Mouse (Mus musculus): ENCODE measurements at regions not wholly inside any gene's neighbourhood (a gene's known extent, or its start where the extent isn't known, plus 50 kb on each side); places are given as distances from the start of the nearest gene placed in this dataset.

GRCm38 (mm10) chr5:83695383-83695782 is 340.4 kb upstream of the Tecrl start:
- Histone ChIP-seq H3K36me3 (no peaks in the 10 kb centered on the region), H3K9ac (replicated peaks) (no peak overlapping the region), H3K9me3 (replicated peaks) (no peaks in the 10 kb centered on the region), H3K4me1 (no peaks in the 10 kb centered on the region), H3K4me3 (replicated peaks) (no peak overlapping the region), H3K4me2 (no peak overlapping the region), H3K27me3 (replicated peaks) (no peaks in the 10 kb centered on the region), H3K27ac (replicated peaks) (no peak overlapping the region)
- WGBS: 63% methylated on average over 1 of the region's 1 CpGs
- no peak for ATAC-seq (ENCODE audit: low FRiP score)

DNA sequence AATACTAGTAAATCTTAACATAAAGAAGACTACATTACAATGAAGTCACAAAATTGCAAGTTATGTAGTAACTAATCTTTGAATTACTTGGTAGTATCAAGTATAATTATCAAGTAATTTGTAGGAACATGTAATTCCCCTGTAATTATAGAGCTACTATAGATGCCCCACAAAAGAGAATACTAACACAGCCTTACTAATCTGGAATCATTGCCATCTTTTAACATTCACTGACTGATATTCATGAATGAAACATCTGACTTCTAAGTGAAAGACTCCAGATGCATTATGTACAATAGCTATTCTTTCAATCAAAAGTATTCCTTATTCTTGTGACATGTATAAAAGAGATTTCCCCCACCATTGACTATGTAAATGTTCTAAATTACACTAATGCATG is 337.3 kb upstream of the Tecrl start:
- no peak for ATAC-seq (ENCODE audit: low FRiP score)
- Histone ChIP-seq H3K9me3 (replicated peaks) (no peaks in the 10 kb centered on the region), H3K27me3 (replicated peaks) (no peaks in the 10 kb centered on the region), H3K27ac (replicated peaks) (no peak overlapping the region), H3K4me1 (no peaks in the 10 kb centered on the region), H3K4me2 (no peak overlapping the region), H3K4me3 (replicated peaks) (no peak overlapping the region), H3K36me3 (no peaks in the 10 kb centered on the region), H3K9ac (replicated peaks) (no peak overlapping the region)

GRCm38 (mm10) chr5:83678373-83678772 is 323.4 kb upstream of the Tecrl start:
- Histone ChIP-seq H3K4me1 (peaks cover 6% of the 10 kb centered on the region), H3K9ac (replicated peaks) (no peak overlapping the region), H3K9me3 (replicated peaks) (no peaks in the 10 kb centered on the region), H3K27me3 (replicated peaks) (no peaks in the 10 kb centered on the region), H3K4me3 (replicated peaks) (no peak overlapping the region), H3K36me3 (no peaks in the 10 kb centered on the region), H3K27ac (replicated peaks) (no peak overlapping the region), H3K4me2 (peak overlapping the region; percentile 7; the same call in 1 of the 2 replicates)
- no peak for ATAC-seq (ENCODE audit: low FRiP score)
- 31% methylated on average over 6 of the region's 6 CpGs for WGBS

- no peak overlapping the region for H3K9ac ChIP-seq (replicated peaks)
- WGBS: 85% methylated on average over 2 of the region's 2 CpGs
- ATAC-seq (ENCODE audit: low FRiP score): no peak
These were observed 304.1 kb upstream of the Tecrl start for GRCm38 (mm10) chr5:83659091-83659490.

GRCm38 (mm10) chr5:83651329-83651728 is 296.3 kb upstream of the Tecrl start:
- Histone ChIP-seq H3K4me3 (replicated peaks) (no peak overlapping the region), H3K4me2 (no peak overlapping the region), H3K9ac (replicated peaks) (no peak overlapping the region), H3K4me1 (no peaks in the 10 kb centered on the region), H3K36me3 (no peaks in the 10 kb centered on the region), H3K27me3 (replicated peaks) (no peaks in the 10 kb centered on the region), H3K27ac (replicated peaks) (no peak overlapping the region), H3K9me3 (replicated peaks) (no peaks in the 10 kb centered on the region)
- ATAC-seq (ENCODE audit: low FRiP score): no peak
- 32% methylated on average over 2 of the region's 2 CpGs for WGBS

More at GRCm38 (mm10) chr5:83659091-83659490, 304.1 kb upstream of the Tecrl start:
- Histone ChIP-seq H3K9me3 (replicated peaks) (no peaks in the 10 kb centered on the region), H3K27ac (replicated peaks) (no peak overlapping the region), H3K4me3 (replicated peaks) (no peak overlapping the region), H3K36me3 (no peaks in the 10 kb centered on the region), H3K4me1 (no peaks in the 10 kb centered on the region), H3K4me2 (no peak overlapping the region), H3K27me3 (replicated peaks) (no peaks in the 10 kb centered on the region)

DNA sequence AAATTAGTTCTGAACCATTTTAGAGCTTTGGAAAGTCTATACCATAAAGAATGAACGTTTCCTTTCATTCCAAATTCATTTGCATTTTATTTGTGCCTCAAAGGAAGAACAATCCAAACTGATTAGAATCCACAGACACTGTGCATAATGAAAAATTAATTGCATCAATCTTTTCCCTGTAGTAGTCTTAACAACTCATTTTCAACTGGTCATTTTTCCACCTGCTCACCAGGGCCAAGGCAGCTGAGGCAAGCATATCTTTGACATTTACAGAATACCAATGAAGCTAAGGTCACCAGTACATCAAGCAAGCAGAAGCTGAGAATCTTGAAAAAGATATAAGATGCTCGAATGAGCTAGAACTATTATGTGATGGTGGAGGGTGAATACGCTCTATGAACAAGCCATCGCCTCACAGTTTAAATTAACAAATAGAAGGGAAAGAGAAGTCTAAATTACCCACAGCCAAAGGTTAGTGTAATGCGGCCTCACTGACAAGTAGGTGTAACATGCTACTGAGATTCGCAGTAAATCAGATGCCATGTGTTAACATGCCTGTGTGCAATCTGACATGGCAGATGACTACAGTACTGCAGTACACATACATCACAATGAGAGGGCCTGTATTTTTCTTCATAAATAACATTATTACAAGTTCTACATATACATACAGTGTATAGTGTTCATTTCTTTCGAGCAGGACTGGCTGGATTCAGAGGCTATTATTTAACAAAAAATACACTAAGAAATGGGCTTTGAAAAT is 267.8 kb upstream of the Tecrl start:
- Histone ChIP-seq H3K27ac (replicated peaks) (no peak overlapping the region), H3K9ac (replicated peaks) (no peak overlapping the region), H3K4me3 (replicated peaks) (no peak overlapping the region), H3K4me1 (no peaks in the 10 kb centered on the region), H3K27me3 (replicated peaks) (no peaks in the 10 kb centered on the region), H3K4me2 (no peak overlapping the region), H3K9me3 (replicated peaks) (no peaks in the 10 kb centered on the region), H3K36me3 (no peaks in the 10 kb centered on the region)
- WGBS: 64% methylated on average over 7 of the region's 7 CpGs
- ATAC-seq (ENCODE audit: low FRiP score): no peak

GRCm38 (mm10) chr5:83610777-83611176 is 255.8 kb upstream of the Tecrl start:
- Histone ChIP-seq H3K27ac (replicated peaks) (no peak overlapping the region), H3K4me3 (replicated peaks) (no peak overlapping the region), H3K36me3 (no peaks in the 10 kb centered on the region), H3K27me3 (replicated peaks) (no peaks in the 10 kb centered on the region), H3K9ac (replicated peaks) (no peak overlapping the region), H3K9me3 (replicated peaks) (no peaks in the 10 kb centered on the region), H3K4me2 (no peak overlapping the region), H3K4me1 (0 out of 2 replicates have a peak, but pooled peaks cover 4% of the 10 kb centered on the region)
- 31% methylated on average over 2 of the region's 2 CpGs for WGBS
- ATAC-seq (ENCODE audit: low FRiP score): no peak

- Histone ChIP-seq H3K36me3 (no peaks in the 10 kb centered on the region), H3K27ac (replicated peaks) (no peak overlapping the region), H3K9me3 (replicated peaks) (no peaks in the 10 kb centered on the region), H3K4me1 (no peaks in the 10 kb centered on the region), H3K9ac (replicated peaks) (no peak overlapping the region), H3K27me3 (replicated peaks) (no peaks in the 10 kb centered on the region), H3K4me2 (no peak overlapping the region), H3K4me3 (replicated peaks) (no peak overlapping the region)
- no peak for ATAC-seq (ENCODE audit: low FRiP score)
- WGBS: 90% methylated on average over 1 of the region's 1 CpGs
These were observed 238.3 kb upstream of the Tecrl start for GRCm38 (mm10) chr5:83593289-83593610.

- no peaks in the 10 kb centered on the region for H3K27me3 ChIP-seq (replicated peaks)
These were observed 237.7 kb upstream of the Tecrl start for GRCm38 (mm10) chr5:83592587-83593288.

More at GRCm38 (mm10) chr5:83592587-83593288, 237.7 kb upstream of the Tecrl start:
- Histone ChIP-seq H3K4me3 (replicated peaks) (no peak overlapping the region), H3K36me3 (no peaks in the 10 kb centered on the region), H3K4me2 (no peak overlapping the region), H3K9ac (replicated peaks) (no peak overlapping the region), H3K4me1 (no peaks in the 10 kb centered on the region), H3K27ac (replicated peaks) (no peak overlapping the region), H3K9me3 (replicated peaks) (no peaks in the 10 kb centered on the region)
- WGBS: 85% methylated on average over 3 of the region's 3 CpGs
- ATAC-seq (ENCODE audit: low FRiP score): no peak
